Mouse (Mus musculus): ENCODE measurements around the gene Rhox2g.
"Not testable (repeated sequence)": the region's sequence is repeated elsewhere in the genome, so short reads cannot be mapped to it uniquely, and the experiment has no call there.

- not testable (repeated sequence) for TF ChIP-seq CTCF (IDR thresholded peaks at IDR 0.05; ENCODE audit: low read depth, low read length); EP300 (IDR thresholded peaks at IDR 0.05; ENCODE audit: insufficient read depth, low read depth, low read length)
These were observed 25.4 kb upstream of the Rhox2g start, which contains the start of gene Rhox3h for GRCm38 (mm10) chrX:37668664-37669063.

Measured in ES-Bruce4 (cell line).